Mouse (Mus musculus): ENCODE data around the gene Gdi1. TPM values are rescaled to one million over a fixed set of nuclear protein-coding genes. Genes with fewer than 3 reads are reported as not detected.
A peak's percentile ranks its signal among the peaks of the same experiment; 100 is the strongest.

The Gdi1 gene
- polyA plus RNA-seq, 1 experiment from 2014 or later, result 310 TPM

- H3K27ac ChIP-seq (replicated peaks), result peak overlapping the region; percentile 84
- no peaks in the 10 kb centered on the region for H3K27me3 ChIP-seq (ENCODE audit: low read depth, poor library complexity, severe bottlenecking)
- 44% methylated on average over 5 of the region's 5 CpGs for WGBS
- no peak for DNase-seq (ENCODE audit: low spot score)
- H3K36me3 ChIP-seq, result peaks cover 7% of the 10 kb centered on the region
- H3K4me1 ChIP-seq, result peaks cover 20% of the 10 kb centered on the region
- peak overlapping the region; percentile 64 for H3K4me3 ChIP-seq
- H3K9me3 ChIP-seq (replicated peaks), result no peaks in the 10 kb centered on the region
Observed at GRCm38 (mm10) chrX:74283092-74283437, 21.7 kb upstream of the Gdi1 start.

- no peaks in the 10 kb centered on the region for H3K9me3 ChIP-seq (replicated peaks)
- H3K36me3 ChIP-seq, result peaks cover 18% of the 10 kb centered on the region
- no peak for DNase-seq (ENCODE audit: low spot score)
- H3K4me3 ChIP-seq, result no peak overlapping the region
- H3K4me1 ChIP-seq, result peaks cover 5% of the 10 kb centered on the region
- no peaks in the 10 kb centered on the region for H3K27me3 ChIP-seq (ENCODE audit: low read depth, poor library complexity, severe bottlenecking)
- 76% methylated on average over 4 of the region's 4 CpGs for WGBS
- H3K27ac ChIP-seq (replicated peaks), result no peak overlapping the region
Observed at GRCm38 (mm10) chrX:74293431-74293830, 11.4 kb upstream of the Gdi1 start.

- peaks cover 5% of the 10 kb centered on the region for H3K4me1 ChIP-seq
- WGBS, result 18% methylated on average over 37 of the region's 37 CpGs
- H3K27me3 ChIP-seq (ENCODE audit: low read depth, poor library complexity, severe bottlenecking), result no peaks in the 10 kb centered on the region
- peak within 1 kb of the TSS; percentile 83 for H3K27ac ChIP-seq (replicated peaks)
- peak; percentile 89 for DNase-seq (ENCODE audit: low spot score)
- H3K9me3 ChIP-seq (replicated peaks), result no peaks in the 10 kb centered on the region
- peak within 1 kb of the TSS; percentile 70 for H3K4me3 ChIP-seq
- H3K36me3 ChIP-seq, result peaks cover 32% of the 10 kb centered on the region
Observed at GRCm38 (mm10) chrX:74296538-74297448, 8.0 kb upstream of the Gdi1 start, which contains the start of gene Atp6ap1. Atp6ap1 (plus strand) TSS chrX:74297097.

GRCm38 (mm10) chrX:74298348-74298747, 6.5 kb upstream of the Gdi1 start:
- peaks cover 5% of the 10 kb centered on the region for H3K4me1 ChIP-seq
- WGBS, result 84% methylated on average over 1 of the region's 1 CpGs
- no peak overlapping the region for H3K27ac ChIP-seq (replicated peaks)
- H3K27me3 ChIP-seq (ENCODE audit: low read depth, poor library complexity, severe bottlenecking), result no peaks in the 10 kb centered on the region
- no peak overlapping the region for H3K4me3 ChIP-seq
- DNase-seq (ENCODE audit: low spot score), result no peak
- no peaks in the 10 kb centered on the region for H3K9me3 ChIP-seq (replicated peaks)
- H3K36me3 ChIP-seq, result peaks cover 48% of the 10 kb centered on the region

GRCm38 (mm10) chrX:74299721-74300120, 5.1 kb upstream of the Gdi1 start:
- Histone ChIP-seq H3K9me3 (replicated peaks) (no peaks in the 10 kb centered on the region; the same call in 1 of the 2 replicates), H3K36me3 (peaks cover 57% of the 10 kb centered on the region), H3K4me1 (peaks cover 5% of the 10 kb centered on the region), H3K27me3 (ENCODE audit: low read depth, poor library complexity, severe bottlenecking) (no peaks in the 10 kb centered on the region), H3K4me3 (no peak overlapping the region), H3K27ac (replicated peaks) (no peak overlapping the region)
- DNase-seq (ENCODE audit: low spot score), result no peak
- 89% methylated on average over 3 of the region's 3 CpGs for WGBS

- peak within 1 kb of the TSS; percentile 68 for H3K4me3 ChIP-seq
- 0 out of 2 replicates have a peak, but pooled peaks cover 3% of the 10 kb centered on the region for H3K9me3 ChIP-seq (replicated peaks)
- peak within 1 kb of the TSS; percentile 87 for H3K27ac ChIP-seq (replicated peaks)
- peaks cover 14% of the 10 kb centered on the region for H3K4me1 ChIP-seq
- no peaks in the 10 kb centered on the region for H3K27me3 ChIP-seq (ENCODE audit: low read depth, poor library complexity, severe bottlenecking)
- peak; percentile 84 for DNase-seq (ENCODE audit: low spot score)
- peaks cover 57% of the 10 kb centered on the region for H3K36me3 ChIP-seq
- WGBS, result 13% methylated on average over 59 of the region's 59 CpGs
Observed at GRCm38 (mm10) chrX:74312540-74313464, 8.0 kb downstream of the Gdi1 start, which contains the start of gene Fam50a. Fam50a (plus strand) TSS chrX:74313033.

GRCm38 (mm10) chrX:74328725-74329161, 23.9 kb downstream of the Gdi1 start, which contains the start of gene Plxna3:
Plxna3 (plus strand) TSS chrX:74329066.
- peak within 1 kb of the TSS; percentile 95 for H3K27ac ChIP-seq (replicated peaks)
- peak; percentile 72 for DNase-seq (ENCODE audit: low spot score)
- H3K9me3 ChIP-seq (replicated peaks), result 0 out of 2 replicates have a peak, but pooled peaks cover 6% of the 10 kb centered on the region
- H3K4me3 ChIP-seq, result peak within 1 kb of the TSS; percentile 65
- peaks cover 23% of the 10 kb centered on the region for H3K36me3 ChIP-seq
- 17% methylated on average over 30 of the region's 30 CpGs for WGBS
- no peaks in the 10 kb centered on the region for H3K27me3 ChIP-seq (ENCODE audit: low read depth, poor library complexity, severe bottlenecking)
- peaks cover 20% of the 10 kb centered on the region for H3K4me1 ChIP-seq

GRCm38 (mm10) chrX:74329215-74329671, 24.4 kb downstream of the Gdi1 start:
- Histone ChIP-seq H3K36me3 (peaks cover 28% of the 10 kb centered on the region), H3K27me3 (ENCODE audit: low read depth, poor library complexity, severe bottlenecking) (no peaks in the 10 kb centered on the region), H3K4me1 (peaks cover 20% of the 10 kb centered on the region), H3K9me3 (replicated peaks) (0 out of 2 replicates have a peak, but pooled peaks cover 6% of the 10 kb centered on the region), H3K4me3 (peak overlapping the region; percentile 65), H3K27ac (replicated peaks) (peak overlapping the region; percentile 95)
- WGBS, result 34% methylated on average over 10 of the region's 10 CpGs
- no peak for DNase-seq (ENCODE audit: low spot score)

- Histone ChIP-seq H3K27ac (replicated peaks) (peak overlapping the region; percentile 95; the same call in 1 of the 2 replicates), H3K36me3 (peaks cover 39% of the 10 kb centered on the region), H3K4me3 (peak overlapping the region; percentile 65), H3K9me3 (replicated peaks) (0 out of 2 replicates have a peak, but pooled peaks cover 6% of the 10 kb centered on the region), H3K27me3 (ENCODE audit: low read depth, poor library complexity, severe bottlenecking) (no peaks in the 10 kb centered on the region), H3K4me1 (peaks cover 20% of the 10 kb centered on the region)
- DNase-seq (ENCODE audit: low spot score), result no peak
- WGBS, result 64% methylated on average over 2 of the region's 2 CpGs
Observed at GRCm38 (mm10) chrX:74330166-74330930, 25.6 kb downstream of the Gdi1 start.

- Histone ChIP-seq H3K4me3 (peak overlapping the region; percentile 58), H3K27ac (replicated peaks) (peak overlapping the region; percentile 82), H3K9me3 (replicated peaks) (no peaks in the 10 kb centered on the region), H3K27me3 (ENCODE audit: low read depth, poor library complexity, severe bottlenecking) (no peaks in the 10 kb centered on the region), H3K4me1 (peaks cover 5% of the 10 kb centered on the region; the same call in 1 of the 2 replicates), H3K36me3 (no peaks in the 10 kb centered on the region)
- peak; percentile 19 for DNase-seq (ENCODE audit: low spot score)
- 27% methylated on average over 13 of the region's 13 CpGs for WGBS
Observed at GRCm38 (mm10) chrX:74352645-74353466, 48.1 kb downstream of the Gdi1 start.

GRCm38 (mm10) chrX:74353467-74353770, 48.6 kb downstream of the Gdi1 start, which contains the start of gene Lage3:
Lage3 (minus strand) TSS chrX:74353618.
- 17% methylated on average over 16 of the region's 22 CpGs for WGBS
- H3K27me3 ChIP-seq (ENCODE audit: low read depth, poor library complexity, severe bottlenecking), result no peaks in the 10 kb centered on the region
- H3K27ac ChIP-seq (replicated peaks), result peak within 1 kb of the TSS; percentile 82
- peak; percentile 68 for DNase-seq (ENCODE audit: low spot score)
- H3K4me1 ChIP-seq, result peaks cover 5% of the 10 kb centered on the region; the same call in 1 of the 2 replicates
- H3K36me3 ChIP-seq, result no peaks in the 10 kb centered on the region
- peak within 1 kb of the TSS; percentile 58 for H3K4me3 ChIP-seq
- no peaks in the 10 kb centered on the region for H3K9me3 ChIP-seq (replicated peaks)
